Mouse (Mus musculus) layer of hippocampus, adult 8-10 months (tissue): Measurements from ENCODE around the gene Slc7a15. TPM values are rescaled to one million over a fixed set of nuclear protein-coding genes. Genes with fewer than 3 reads are reported as not detected.
A peak's percentile ranks its signal among the peaks of the same experiment; 100 is the strongest.

ENCODE experiments used
- DNase-seq, 2 experiments: peaks; one replicate each; pipeline ENCODE4 v3.0.0; 2022; ENCODE audit warnings: low spot score in 2 of 2
- total RNA-seq, 4 experiments: library from RNA; stranded (reverse); gene quantifications; 2 replicates each; pipeline ENCODE4 v1.2.4; 2022

Gene Slc7a15
- total RNA-seq, 4 experiments from 2014 or later, result not detected

DNA sequence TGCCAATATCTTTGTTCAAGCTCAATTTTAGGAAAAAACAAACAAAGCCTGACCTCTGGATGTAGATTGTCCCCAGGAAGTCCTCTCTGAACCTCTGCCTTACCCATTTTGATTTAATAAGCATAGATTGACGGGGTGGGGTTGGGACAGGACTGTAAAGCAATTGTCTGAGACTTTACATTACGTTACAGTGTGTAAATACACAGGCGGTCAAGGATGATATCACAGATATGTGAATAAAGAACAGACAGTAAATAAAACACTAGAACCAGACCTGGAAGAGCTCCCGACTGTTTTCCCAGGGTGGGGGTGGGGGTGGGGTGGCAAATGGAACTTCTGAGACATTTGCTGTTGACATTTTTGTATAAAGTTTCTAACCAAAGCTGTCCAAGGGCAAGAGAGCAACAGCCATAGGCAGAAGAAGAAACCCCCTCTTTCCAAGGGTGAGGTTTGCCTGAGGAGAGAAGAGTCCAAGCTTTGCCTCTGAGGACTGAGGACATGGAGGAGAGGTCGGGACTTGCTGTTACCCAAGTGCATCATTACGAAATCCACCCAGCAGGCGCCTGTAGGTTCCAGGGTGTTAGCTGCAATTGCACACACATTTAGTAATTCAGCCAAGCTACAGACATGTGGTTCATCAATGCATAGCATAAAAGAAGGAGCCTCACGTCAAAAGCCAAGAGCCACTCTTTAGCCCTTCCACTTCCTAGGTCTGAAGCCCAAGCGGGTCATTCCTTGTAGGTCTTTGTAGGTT, 91.7 kb downstream of the Slc7a15 start:
- DNase-seq, result no peak

DNA sequence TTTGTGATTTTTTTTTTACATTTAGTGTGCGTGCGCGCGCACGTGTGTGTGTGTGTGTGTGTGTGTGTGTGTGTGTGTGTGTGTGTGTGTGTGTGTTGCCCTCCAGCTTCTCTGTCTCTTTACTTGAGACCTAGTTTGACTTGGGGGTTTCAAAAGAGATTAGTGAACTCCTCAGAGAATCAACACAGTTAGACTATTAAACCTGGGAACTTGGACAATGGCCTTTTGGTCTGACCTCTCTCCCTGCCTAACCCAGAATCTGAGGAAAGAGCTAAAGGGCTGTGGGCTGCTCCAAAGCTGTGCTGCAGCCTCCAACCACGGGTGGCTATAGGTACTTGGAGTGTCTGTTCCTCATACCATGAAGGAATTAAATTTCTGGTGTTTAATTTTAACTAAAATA, 94.7 kb downstream of the Slc7a15 start:
- DNase-seq, result no peak

DNA sequence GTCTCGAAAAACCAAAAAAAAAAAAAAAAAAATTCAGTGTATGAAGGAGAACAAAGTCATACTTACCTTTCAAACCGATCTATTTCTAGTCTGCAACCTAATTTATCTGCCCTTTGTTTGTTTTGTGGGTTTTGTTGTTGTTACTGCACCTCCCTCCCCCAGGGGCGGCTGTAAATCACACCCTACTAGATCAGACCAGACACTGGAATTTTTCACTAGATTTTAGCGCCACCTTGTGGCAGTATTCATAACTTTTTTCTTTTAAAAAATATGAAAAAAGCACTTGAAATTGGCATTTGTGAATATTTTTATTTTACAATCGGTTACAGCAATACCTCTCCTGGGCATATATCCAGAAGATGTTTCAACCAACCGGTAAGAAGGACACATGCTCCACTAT, 96.3 kb downstream of the Slc7a15 start:
- peak in 1 of 2 experiments; percentile 38 for DNase-seq

DNA sequence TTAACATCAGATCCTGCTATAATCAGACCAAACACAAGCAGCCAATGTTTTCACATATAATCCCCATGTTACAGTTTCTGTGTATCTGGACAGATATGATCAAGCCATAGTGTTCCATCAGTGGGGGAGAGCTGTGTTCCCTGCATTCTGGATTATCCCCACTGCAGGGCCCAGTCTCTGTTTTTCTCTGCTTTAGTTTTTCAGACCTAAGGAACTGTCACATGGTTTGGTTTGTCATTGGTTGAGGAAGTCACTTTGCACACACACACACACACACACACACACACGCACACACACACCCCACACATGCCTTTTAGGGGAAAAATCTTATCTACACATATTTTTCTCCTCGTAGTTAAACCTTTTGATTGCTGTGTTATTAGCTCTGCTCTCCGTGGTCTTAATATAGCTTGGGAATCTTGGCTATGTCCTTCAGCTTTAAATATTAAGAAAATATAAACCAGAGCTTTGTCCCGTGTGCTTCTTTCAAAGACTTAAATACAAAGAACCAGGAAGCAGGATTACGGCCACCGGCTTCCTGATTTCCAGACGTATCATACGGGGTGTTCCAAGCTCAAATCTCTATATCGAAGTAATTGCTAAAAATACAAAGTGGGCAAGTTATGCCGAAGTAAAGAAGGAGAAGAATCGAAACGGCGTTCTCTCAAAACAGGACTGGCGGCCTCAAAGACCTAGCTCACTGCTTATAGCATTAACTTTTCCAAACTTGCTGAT, 97.1 kb downstream of the Slc7a15 start:
- DNase-seq, result no peak

DNA sequence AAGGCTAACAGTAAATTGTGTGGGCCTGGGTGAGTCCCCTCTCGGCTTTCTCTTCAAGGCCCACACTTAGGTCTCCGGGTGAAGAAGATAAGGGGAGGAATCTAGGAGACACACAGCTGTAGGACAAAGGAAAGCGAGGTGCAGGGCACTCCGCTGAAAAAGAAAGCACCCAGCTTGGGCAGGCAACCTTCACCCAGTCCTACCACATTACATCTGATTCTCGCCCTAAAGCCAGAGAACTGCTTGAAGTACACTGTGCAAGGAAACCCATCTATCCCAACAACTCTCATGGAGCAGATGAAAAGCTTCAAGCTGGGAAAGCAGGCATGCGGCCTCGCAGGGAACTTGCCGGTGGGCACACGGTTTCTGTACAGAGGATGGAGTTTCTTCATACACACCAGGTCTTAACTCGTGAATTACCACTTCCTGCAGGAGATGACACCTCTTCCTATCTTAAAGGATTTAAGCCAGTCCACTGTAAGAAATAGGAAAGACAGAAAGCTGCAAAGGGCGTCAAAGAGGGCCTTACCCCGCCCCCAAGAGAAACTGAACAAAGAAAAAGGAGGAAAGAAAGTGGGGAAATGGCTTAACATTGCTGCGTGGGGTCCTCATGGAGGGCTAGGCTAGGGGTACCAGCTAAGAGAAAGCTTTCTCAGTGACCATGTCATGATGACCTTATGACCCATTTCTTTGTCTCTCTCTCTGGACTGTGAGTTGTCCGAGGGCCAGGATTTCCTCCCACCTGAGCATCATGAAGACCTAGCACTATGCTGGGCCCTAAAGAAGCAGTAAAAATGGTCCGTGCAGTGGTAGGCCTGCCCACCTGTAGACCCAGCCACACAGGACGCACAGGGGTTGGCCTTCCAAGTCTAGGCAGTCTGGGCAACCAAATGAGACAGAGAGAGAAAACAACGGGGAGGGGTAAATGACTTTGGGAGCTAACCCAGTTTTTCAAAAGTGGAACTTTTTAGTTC, 98.0 kb downstream of the Slc7a15 start:
- no peak for DNase-seq

DNA sequence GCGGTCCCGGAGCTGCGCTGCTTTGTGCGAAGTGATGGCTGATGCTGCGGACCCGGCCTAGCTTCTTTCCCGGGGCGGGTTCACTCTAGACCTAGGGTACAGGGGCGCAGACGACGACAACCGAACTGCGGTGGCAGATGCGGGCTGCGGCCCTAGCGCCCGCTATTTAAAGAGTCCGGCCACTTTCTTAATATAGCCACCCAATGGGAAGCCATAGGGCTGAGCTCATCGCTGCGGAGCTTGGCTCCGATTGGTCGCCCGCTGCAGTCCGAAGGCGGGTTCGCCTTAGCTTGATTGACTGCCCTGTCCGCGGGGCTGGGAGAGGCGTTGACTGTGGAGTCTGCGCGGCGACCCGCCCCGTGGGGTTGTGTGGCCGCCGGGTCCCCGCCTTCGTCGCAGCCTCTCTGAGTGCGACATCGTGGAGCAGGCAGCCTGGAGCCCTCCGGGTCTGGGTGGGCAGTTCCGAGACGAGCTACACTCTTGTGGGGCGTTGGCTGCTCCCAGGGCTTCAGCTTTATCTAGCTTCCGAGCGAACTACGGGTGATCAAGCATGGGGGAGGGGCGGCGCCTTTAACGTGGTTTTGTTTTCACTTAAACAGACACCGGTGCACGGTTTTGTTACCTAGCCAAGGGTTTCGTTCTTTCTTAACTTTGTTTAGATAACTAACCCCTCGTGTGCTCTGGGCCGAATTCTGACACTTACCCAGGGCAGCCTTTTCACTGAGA, 98.8 kb downstream of the Slc7a15 start, which contains the start of gene Rhob:
Gene Rhob (minus strand): TSS at position 139 of the 726 bp plus-strand sequence.
- DNase-seq, result peak; percentile 99

DNA sequence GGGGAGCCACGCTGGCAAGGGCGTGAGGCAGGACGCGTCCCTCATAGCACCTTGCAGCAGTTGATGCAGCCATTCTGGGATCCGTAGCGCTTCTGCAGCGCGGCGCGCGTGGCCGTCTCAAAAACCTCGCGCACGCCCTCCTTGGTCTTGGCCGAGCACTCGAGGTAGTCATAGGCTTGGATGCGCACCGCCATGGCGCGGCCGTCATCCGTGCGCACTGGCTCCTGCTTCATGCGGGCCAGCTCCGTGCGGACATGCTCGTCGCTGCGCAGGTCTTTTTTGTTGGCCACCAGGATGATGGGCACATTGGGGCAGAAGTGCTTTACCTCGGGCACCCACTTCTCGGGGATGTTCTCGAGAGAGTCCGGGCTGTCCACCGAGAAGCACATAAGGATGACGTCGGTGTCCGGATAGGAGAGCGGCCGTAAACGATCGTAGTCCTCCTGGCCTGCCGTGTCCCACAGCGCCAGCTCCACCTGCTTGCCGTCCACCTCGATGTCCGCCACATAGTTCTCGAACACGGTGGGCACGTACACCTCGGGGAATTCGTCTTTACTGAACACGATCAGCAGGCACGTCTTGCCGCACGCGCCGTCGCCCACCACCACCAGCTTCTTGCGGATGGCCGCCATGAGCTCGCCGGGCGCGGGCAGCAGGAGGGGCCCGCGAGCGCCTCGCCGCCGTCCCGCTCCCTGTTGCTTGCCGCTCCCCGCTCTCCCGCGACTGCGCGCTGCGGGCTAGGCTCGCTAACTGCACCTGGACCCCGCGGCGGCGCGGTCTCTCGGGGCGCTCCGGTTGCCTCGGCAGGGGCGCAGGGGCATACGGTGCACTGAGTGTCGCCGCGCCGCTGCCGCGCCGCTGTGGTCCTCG, 99.6 kb downstream of the Slc7a15 start:
- DNase-seq, result peak; percentile 65 to 68

DNA sequence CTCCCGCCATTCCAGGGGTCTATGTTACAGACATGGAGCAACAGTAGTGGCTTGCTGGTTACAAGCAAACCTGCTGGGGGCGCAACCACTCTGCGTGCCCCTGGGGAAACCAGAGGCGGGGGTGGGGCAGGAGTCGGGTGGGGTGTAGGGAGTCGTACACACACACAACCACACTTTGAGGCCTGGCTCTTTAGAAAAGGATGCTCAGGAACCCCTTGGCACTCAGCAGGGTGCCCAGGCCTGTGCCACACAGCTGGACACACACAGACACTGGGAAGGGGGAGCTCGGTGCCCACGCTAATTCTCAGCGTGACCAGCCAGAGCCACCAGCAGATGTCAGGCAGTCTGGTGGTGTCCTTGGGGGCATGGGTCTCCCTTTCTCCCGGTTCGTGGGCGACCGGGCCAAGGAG, 100.3 kb downstream of the Slc7a15 start:
- DNase-seq, result peak in 1 of 2 experiments; percentile 68

DNA sequence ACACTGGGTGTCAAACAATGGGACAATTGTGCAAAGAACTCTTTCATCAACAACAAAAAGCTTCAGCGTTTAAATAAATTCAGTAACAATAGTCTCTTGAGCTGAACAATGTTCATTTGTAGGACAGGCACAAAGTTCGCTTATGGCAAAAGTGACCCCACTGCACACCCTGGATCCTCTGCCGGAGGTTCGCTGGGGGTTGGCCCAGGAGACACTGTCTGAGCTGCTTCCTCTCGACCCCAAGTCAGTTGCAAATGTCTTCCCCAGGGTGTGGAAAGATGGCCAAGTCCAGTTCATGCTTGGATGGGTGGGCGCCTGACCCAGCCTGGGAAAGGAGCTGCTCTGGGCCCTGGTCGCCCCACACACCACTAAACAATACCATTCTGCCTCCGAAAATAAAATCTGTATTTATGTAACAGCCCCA, 100.7 kb downstream of the Slc7a15 start:
- DNase-seq, result peak; percentile 53 to 57

DNA sequence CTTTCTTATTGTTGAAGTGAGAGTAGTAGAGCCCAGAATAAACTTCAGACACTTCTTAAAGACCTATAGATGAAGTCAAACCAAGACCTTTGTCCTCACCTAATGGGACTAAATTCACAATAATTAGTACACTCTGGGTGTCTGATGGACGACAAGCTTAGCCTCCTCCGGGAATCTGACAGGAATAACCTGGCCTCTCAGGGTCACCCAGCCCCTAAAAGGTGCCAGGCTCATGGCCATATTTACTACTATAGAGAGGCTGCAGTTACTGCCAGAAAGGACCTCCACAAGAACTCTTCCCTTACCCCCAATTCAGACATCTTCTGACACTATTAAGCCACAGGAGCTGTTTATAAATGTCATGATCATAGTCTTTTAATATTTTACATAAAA, 101.6 kb downstream of the Slc7a15 start:
- DNase-seq, result no peak

DNA sequence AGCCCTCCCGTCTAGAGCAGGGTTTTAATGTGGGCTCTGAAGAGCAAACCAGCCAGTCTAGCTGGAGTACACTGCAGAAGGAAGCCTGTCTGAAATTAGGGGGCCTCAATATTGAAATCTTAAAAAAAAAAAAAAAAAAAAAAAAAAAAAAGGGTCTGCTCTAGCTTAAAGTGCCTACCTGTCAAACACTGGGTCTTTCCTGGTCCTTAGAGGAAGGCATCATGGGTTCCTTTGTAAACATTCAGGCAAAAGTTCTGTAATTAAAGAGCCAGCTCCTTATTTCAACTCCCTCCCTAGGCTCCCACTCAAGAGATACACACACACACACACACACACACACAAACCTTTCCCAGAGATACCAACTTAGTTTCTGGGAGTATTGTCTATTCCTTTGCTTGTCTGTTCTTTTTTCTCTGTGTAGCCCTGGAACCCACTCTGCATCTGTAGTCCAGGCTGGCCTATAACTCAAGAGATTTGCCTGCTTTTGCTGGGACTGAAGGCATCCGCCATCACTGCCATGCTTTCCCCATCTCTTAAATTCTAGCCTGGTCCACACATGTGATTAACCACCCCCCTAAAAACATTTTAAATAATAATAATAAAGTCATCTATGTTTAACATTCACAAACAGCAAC, 102.1 kb downstream of the Slc7a15 start:
- no peak for DNase-seq

DNA sequence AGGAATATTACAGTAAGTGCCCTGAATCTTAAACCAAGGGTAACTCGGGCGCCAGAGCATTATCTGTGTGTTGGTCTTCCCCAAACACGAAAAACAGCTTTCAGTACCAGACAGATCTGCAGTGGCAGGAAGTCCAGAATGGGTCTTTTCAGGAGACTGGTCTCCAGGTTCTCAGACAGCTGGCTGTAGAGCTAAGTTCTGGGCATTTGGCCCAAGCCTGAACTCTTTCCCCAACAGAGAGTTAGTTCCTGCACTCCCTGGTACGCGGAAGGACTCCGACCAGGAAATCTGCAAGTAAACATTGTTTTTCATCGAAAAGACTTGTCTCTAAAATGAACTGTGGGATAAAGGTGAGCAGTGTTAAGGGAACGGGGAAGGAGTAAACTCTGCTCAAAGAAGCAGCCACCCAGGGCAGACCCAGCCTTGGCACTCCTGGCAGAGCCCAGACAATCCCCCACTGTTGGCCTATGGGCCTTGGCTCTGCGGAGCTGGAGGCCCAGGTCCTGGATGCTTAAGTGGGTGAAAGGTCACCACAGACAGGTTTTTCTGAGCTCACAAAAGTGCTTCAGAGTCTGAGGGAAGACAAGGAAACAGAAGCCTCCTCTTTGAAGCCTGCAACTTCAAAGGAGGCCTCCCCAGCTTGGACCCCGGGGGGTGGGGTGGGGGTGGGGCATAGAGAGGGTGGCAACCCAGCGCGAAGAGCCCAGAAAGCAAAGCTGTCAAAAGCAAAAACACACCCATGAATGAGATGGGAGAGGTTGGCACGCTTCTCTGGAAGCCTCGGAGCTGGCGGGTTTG, 102.8 kb downstream of the Slc7a15 start:
- DNase-seq, result peak; percentile 57 to 59

DNA sequence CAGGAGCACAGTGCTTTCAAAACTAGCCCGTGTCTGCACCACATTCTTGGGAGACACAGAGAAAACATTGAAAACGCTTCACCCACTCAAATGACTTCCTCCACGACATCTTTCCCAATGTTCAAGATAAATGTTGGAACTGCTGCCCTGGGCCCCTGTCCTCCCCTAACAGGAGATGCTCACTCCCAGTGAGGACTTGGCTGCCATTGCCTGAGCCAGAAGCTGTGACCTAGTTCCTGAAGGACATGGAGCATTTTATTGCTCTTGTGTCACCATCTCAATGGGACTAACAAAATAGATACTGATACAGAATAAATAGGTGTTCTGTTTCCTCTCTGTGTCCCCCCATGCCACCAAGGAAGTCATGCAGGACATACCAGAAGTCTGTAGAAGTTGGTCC, 104.2 kb downstream of the Slc7a15 start:
- DNase-seq, result no peak

DNA sequence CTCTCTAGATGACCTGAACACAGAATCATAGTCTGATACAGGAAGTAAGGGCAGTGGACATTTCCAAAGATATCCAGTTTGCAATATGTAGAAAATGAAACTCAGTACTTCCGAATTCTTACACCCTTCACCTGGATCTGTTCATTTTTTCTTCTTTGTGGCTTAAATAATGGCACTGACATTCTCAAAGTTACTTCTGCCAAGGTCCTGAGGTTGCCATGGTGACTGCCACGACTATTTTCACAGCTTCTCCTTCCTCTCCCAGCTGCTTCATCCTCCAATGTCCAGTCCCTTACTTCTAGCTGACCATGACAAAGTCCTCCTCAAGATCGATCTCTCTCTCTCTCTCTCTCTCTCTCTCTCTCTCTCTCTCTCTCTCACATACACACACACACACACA, 105.5 kb downstream of the Slc7a15 start:
- DNase-seq, result no peak

DNA sequence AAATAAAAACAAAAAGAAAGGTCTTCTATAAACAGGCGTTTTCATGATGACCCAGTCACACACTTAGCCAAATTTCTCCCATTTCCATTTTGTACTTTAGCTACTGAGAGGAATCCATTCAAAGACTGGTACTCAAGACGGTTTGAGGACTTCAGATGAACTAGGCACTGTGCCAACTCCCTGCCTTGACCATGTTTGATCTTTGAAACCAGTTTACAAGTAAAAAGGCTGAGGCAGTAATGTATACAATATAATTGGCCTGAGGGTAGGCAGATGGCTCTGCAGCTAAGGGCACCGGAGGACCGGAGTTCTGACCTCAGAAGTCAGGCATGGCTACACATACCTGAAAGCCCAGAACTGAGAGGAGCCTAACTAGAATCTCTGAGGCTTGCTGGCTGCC, 109.8 kb downstream of the Slc7a15 start:
- DNase-seq, result no peak

DNA sequence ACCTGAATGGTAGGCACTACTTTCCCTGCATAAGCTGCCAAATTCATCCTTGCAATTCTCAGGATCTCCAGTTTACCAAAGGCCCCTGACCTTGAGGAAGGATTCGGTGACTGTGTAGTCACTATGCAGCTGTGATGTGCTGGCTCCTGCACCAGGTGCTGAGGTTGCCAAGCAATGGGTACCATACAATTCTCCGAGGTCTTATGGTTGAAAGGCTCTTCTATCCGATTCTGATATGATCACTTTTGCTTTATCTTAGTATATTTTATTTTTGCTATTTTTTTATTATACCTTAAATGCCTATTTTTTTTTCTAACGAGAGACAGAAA, 110.2 kb downstream of the Slc7a15 start:
- no peak for DNase-seq

DNA sequence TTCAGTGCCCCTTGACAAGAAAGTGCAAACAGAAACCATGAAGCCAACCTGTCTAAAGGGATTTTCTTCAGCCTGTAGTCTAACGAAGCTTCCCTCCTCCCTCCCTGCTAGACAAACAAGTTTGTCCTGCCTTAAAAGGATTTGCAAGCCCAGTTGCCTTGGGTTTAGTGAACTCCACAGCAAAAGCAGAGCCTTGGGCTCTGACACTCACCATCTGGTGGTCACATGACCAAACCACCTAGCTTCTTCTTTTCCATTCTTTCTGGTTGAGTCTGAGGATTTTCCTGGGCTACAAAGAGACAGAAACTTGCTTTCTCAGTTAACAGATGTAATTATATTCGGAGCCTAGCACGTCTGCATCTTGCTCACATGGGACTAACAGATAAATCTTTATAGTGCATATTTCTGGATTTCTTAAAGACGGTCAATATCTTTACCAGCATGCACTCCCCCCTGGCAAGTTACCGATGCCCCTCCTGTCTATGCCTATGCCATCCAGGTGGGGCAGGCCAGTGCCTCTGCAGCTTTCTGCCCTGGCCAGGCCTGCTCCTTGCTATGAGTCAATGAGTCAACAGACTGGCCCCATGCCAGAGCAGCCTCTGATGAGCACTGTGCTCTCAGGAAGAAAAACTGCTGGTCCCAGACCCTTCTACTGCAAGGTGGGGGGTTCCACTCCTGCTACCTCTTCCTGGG, 110.8 kb downstream of the Slc7a15 start:
- no peak for DNase-seq

DNA sequence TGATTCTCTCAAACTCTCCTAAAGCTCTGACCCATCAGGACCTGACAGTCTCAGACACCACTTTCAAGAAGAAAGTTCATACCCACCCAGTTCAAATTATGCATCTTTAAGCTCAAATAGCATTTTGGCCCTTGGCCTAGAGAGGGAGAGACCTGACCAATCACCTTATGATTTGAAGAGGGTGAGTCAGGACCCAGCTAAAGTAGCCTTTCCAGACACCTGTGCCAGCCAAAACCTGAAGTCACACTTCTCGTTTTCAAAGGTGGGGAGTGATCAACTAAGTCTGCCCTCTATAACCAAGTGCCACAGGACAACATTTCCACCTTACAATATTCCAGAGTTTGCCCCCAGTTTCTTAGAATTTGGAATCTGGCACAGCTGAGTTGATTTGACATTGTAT, 111.6 kb downstream of the Slc7a15 start:
- DNase-seq, result no peak
